Mouse (Mus musculus): ENCODE measurements around the gene Siae.
A peak's percentile ranks its signal among the peaks of the same experiment; 100 is the strongest.

- TF ChIP-seq EP300 (IDR thresholded peaks at IDR 0.05) (no peak), CTCF (IDR thresholded peaks at IDR 0.05) (peak; percentile 45)
Observed at GRCm38 (mm10) chr9:37512097-37512496, 43.4 kb upstream of the Siae start.
